Mouse (Mus musculus): Measurements from ENCODE around the gene Elovl2. TPM values are rescaled to one million over a fixed set of nuclear protein-coding genes. Genes with fewer than 3 reads are reported as not detected.
"Not testable (repeated sequence)": the region's sequence is repeated elsewhere in the genome, so short reads cannot be mapped to it uniquely, and the experiment has no call there.

Gene Elovl2
- polyA plus RNA-seq (2016; fragmentation: Nextera tagmentation; extraction: Ambion mirVana) = 43.4 and 44.4 TPM in 2 replicates

GRCm38 (mm10) chr13:41220304-41220834, at the start of gene Elovl2:
TSS of gene Elovl2 (minus strand) at chr13:41220405.
- ATAC-seq (ENCODE audit: low FRiP score, low read depth) = peak; percentile 97
- peak within 1 kb of the TSS; percentile 77 for H3K9ac ChIP-seq (replicated peaks)
- WGBS = 3% methylated on average over 52 of the region's 77 CpGs
- peaks cover 21% of the 10 kb centered on the region for H3K4me1 ChIP-seq
- H3K4me2 ChIP-seq (replicated peaks) = peak within 1 kb of the TSS; percentile 50
- H3K36me3 ChIP-seq = no peaks in the 10 kb centered on the region
- peak within 1 kb of the TSS; percentile 75 for H3K4me3 ChIP-seq
- H3K27ac ChIP-seq (replicated peaks) = peak within 1 kb of the TSS; percentile 63; the same call in 1 of the 2 replicates
- H3K27me3 ChIP-seq = no peaks in the 10 kb centered on the region
- peaks cover 15% of the 10 kb centered on the region; the same call in 1 of the 2 replicates for H3K9me3 ChIP-seq

- Histone ChIP-seq H3K27me3 (no peaks in the 10 kb centered on the region), H3K9ac (replicated peaks) (no peak overlapping the region), H3K9me3 (no peaks in the 10 kb centered on the region), H3K4me1 (0 out of 2 replicates have a peak, but pooled peaks cover 5% of the 10 kb centered on the region), H3K36me3 (no peaks in the 10 kb centered on the region), H3K4me2 (replicated peaks) (no peak overlapping the region), H3K4me3 (no peak overlapping the region), H3K27ac (replicated peaks) (no peak overlapping the region)
- WGBS = 36% methylated on average over 7 of the region's 7 CpGs
- ATAC-seq (ENCODE audit: low FRiP score, low read depth) = no peak
These were observed 47.7 kb upstream of the Elovl2 start for GRCm38 (mm10) chr13:41267827-41268408.

GRCm38 (mm10) chr13:41263304-41264006, 43.2 kb upstream of the Elovl2 start:
- 91% methylated on average over 5 of the region's 5 CpGs for WGBS
- Histone ChIP-seq H3K4me1 (0 out of 2 replicates have a peak, but pooled peaks cover 5% of the 10 kb centered on the region), H3K4me2 (replicated peaks) (no peak overlapping the region), H3K27ac (replicated peaks) (no peak overlapping the region), H3K27me3 (no peaks in the 10 kb centered on the region), H3K4me3 (no peak overlapping the region), H3K9me3 (no peaks in the 10 kb centered on the region), H3K9ac (replicated peaks) (no peak overlapping the region), H3K36me3 (no peaks in the 10 kb centered on the region)
- no peak for ATAC-seq (ENCODE audit: low FRiP score, low read depth)

GRCm38 (mm10) chr13:41261617-41262016, 41.4 kb upstream of the Elovl2 start:
- not testable (repeated sequence) for ATAC-seq (ENCODE audit: low FRiP score, low read depth)
- 97% methylated on average over 8 of the region's 8 CpGs for WGBS

GRCm38 (mm10) chr13:41257851-41258250, 37.6 kb upstream of the Elovl2 start:
- no peaks in the 10 kb centered on the region for H3K36me3 ChIP-seq
- no peak overlapping the region for H3K4me3 ChIP-seq
- no peaks in the 10 kb centered on the region for H3K27me3 ChIP-seq
- no peaks in the 10 kb centered on the region for H3K9me3 ChIP-seq
- H3K9ac ChIP-seq (replicated peaks) = no peak overlapping the region
- no peaks in the 10 kb centered on the region for H3K4me1 ChIP-seq
- WGBS = 83% methylated on average over 4 of the region's 4 CpGs
- H3K4me2 ChIP-seq (replicated peaks) = no peak overlapping the region
- H3K27ac ChIP-seq (replicated peaks) = no peak overlapping the region
- no peak for ATAC-seq (ENCODE audit: low FRiP score, low read depth)

More at GRCm38 (mm10) chr13:41261617-41262016, 41.4 kb upstream of the Elovl2 start:
- H3K9ac ChIP-seq (replicated peaks); H3K27me3 ChIP-seq; H3K4me2 ChIP-seq (replicated peaks); H3K4me3 ChIP-seq; H3K36me3 ChIP-seq; H3K4me1 ChIP-seq; H3K9me3 ChIP-seq; H3K27ac ChIP-seq (replicated peaks): not testable (repeated sequence)

GRCm38 (mm10) chr13:41256962-41257361, 36.8 kb upstream of the Elovl2 start:
- H3K9ac ChIP-seq (replicated peaks) = no peak overlapping the region
- no peak overlapping the region for H3K4me3 ChIP-seq
- H3K4me1 ChIP-seq = no peaks in the 10 kb centered on the region
- H3K36me3 ChIP-seq = no peaks in the 10 kb centered on the region
- no peaks in the 10 kb centered on the region for H3K27me3 ChIP-seq
- ATAC-seq (ENCODE audit: low FRiP score, low read depth) = no peak
- no peaks in the 10 kb centered on the region for H3K9me3 ChIP-seq
- H3K4me2 ChIP-seq (replicated peaks) = no peak overlapping the region
- H3K27ac ChIP-seq (replicated peaks) = no peak overlapping the region
- WGBS = 91% methylated on average over 3 of the region's 3 CpGs

GRCm38 (mm10) chr13:41256126-41256525, 35.9 kb upstream of the Elovl2 start:
- 57% methylated on average over 5 of the region's 5 CpGs for WGBS
- H3K27me3 ChIP-seq = no peaks in the 10 kb centered on the region
- no peak overlapping the region for H3K4me2 ChIP-seq (replicated peaks)
- no peak overlapping the region for H3K4me3 ChIP-seq
- H3K4me1 ChIP-seq = no peaks in the 10 kb centered on the region
- H3K27ac ChIP-seq (replicated peaks) = no peak overlapping the region
- ATAC-seq (ENCODE audit: low FRiP score, low read depth) = no peak
- no peaks in the 10 kb centered on the region for H3K9me3 ChIP-seq
- H3K36me3 ChIP-seq = no peaks in the 10 kb centered on the region
- H3K9ac ChIP-seq (replicated peaks) = no peak overlapping the region

GRCm38 (mm10) chr13:41252736-41253135, 32.5 kb upstream of the Elovl2 start:
- no peak overlapping the region for H3K27ac ChIP-seq (replicated peaks)
- no peak overlapping the region for H3K9ac ChIP-seq (replicated peaks)
- no peak overlapping the region for H3K4me3 ChIP-seq
- WGBS = 94% methylated on average over 7 of the region's 7 CpGs
- ATAC-seq (ENCODE audit: low FRiP score, low read depth) = no peak
- H3K36me3 ChIP-seq = no peaks in the 10 kb centered on the region
- no peaks in the 10 kb centered on the region for H3K27me3 ChIP-seq
- H3K4me1 ChIP-seq = peaks cover 4% of the 10 kb centered on the region; the same call in 1 of the 2 replicates
- no peak overlapping the region for H3K4me2 ChIP-seq (replicated peaks)
- no peaks in the 10 kb centered on the region for H3K9me3 ChIP-seq

GRCm38 (mm10) chr13:41252141-41252540, 31.9 kb upstream of the Elovl2 start:
- 88% methylated on average over 6 of the region's 6 CpGs for WGBS

GRCm38 (mm10) chr13:41251667-41252066, 31.5 kb upstream of the Elovl2 start:
- Histone ChIP-seq H3K9ac (replicated peaks) (no peak overlapping the region), H3K27ac (replicated peaks) (no peak overlapping the region), H3K36me3 (no peaks in the 10 kb centered on the region), H3K4me1 (peaks cover 4% of the 10 kb centered on the region; the same call in 1 of the 2 replicates), H3K4me2 (replicated peaks) (no peak overlapping the region), H3K4me3 (no peak overlapping the region), H3K9me3 (no peaks in the 10 kb centered on the region), H3K27me3 (no peaks in the 10 kb centered on the region)
- 88% methylated on average over 5 of the region's 5 CpGs for WGBS
- ATAC-seq (ENCODE audit: low FRiP score, low read depth) = no peak

More at GRCm38 (mm10) chr13:41252141-41252540, 31.9 kb upstream of the Elovl2 start:
- H3K27ac ChIP-seq (replicated peaks) = no peak overlapping the region
- no peak overlapping the region for H3K4me2 ChIP-seq (replicated peaks)
- H3K9me3 ChIP-seq = no peaks in the 10 kb centered on the region
- no peak overlapping the region for H3K4me3 ChIP-seq
- H3K36me3 ChIP-seq = no peaks in the 10 kb centered on the region
- ATAC-seq (ENCODE audit: low FRiP score, low read depth) = no peak
- H3K4me1 ChIP-seq = peaks cover 4% of the 10 kb centered on the region; the same call in 1 of the 2 replicates
- H3K27me3 ChIP-seq = no peaks in the 10 kb centered on the region
- no peak overlapping the region for H3K9ac ChIP-seq (replicated peaks)

- ATAC-seq (ENCODE audit: low FRiP score, low read depth); H3K4me3 ChIP-seq; H3K36me3 ChIP-seq; H3K27ac ChIP-seq (replicated peaks); H3K9ac ChIP-seq (replicated peaks); H3K9me3 ChIP-seq; H3K27me3 ChIP-seq; H3K4me1 ChIP-seq: not testable (repeated sequence)
- 0 out of 2 replicates have a peak overlapping the region, but pooled peaks have one; percentile 78 for H3K4me2 ChIP-seq (replicated peaks)
- 92% methylated on average over 5 of the region's 5 CpGs for WGBS
These were observed 31.0 kb upstream of the Elovl2 start for GRCm38 (mm10) chr13:41251232-41251631.

- Histone ChIP-seq H3K4me2 (replicated peaks) (peak overlapping the region; percentile 78), H3K36me3 (no peaks in the 10 kb centered on the region), H3K9ac (replicated peaks) (peak overlapping the region; percentile 75), H3K4me3 (peak overlapping the region; percentile 77), H3K27ac (replicated peaks) (peak overlapping the region; percentile 87), H3K27me3 (no peaks in the 10 kb centered on the region), H3K9me3 (no peaks in the 10 kb centered on the region), H3K4me1 (peaks cover 4% of the 10 kb centered on the region; the same call in 1 of the 2 replicates)
- no peak for ATAC-seq (ENCODE audit: low FRiP score, low read depth)
- 3% methylated on average over 27 of the region's 27 CpGs for WGBS
These were observed 30.2 kb upstream of the Elovl2 start for GRCm38 (mm10) chr13:41250318-41250981.
